Mouse (Mus musculus) liver, postnatal 0 days (tissue): ENCODE measurements at regions not wholly inside any gene's neighbourhood (a gene's known extent, or its start where the extent isn't known, plus 50 kb on each side); places are given as distances from the start of the nearest gene placed in this dataset.

Source experiments
- CTCF ChIP-seq: sonication (generic); IDR thresholded peaks from 2 replicates; pipeline ENCODE4 v1.5.1; 2016; ENCODE audit warnings: antibody characterized with exemption, low read depth
- EP300 ChIP-seq: IDR thresholded peaks from 2 replicates; pipeline ENCODE4 v1.6.1; 2016; ENCODE audit warnings: antibody characterized with exemption, low read depth, mild to moderate bottlenecking

- TF ChIP-seq CTCF (0 out of 2 replicates have a peak, but pooled peaks have one; percentile 5), EP300 (no peak)
Measured at GRCm38 (mm10) chr1:64457872-64458271, 74.6 kb upstream of the Creb1 start.
